Mouse (Mus musculus): ENCODE data around the gene Gm21987. TPM values are rescaled to one million over a fixed set of nuclear protein-coding genes. Genes with fewer than 3 reads are reported as not detected.
"Not testable (repeated sequence)": the region's sequence is repeated elsewhere in the genome, so short reads cannot be mapped to it uniquely, and the experiment has no call there.

The Gm21987 gene
- polyA plus RNA-seq, 1 experiment from 2014 or later: not detected

- no peak overlapping the region for H3K27ac ChIP-seq
- WGBS: 89% methylated on average over 11 of the region's 11 CpGs
- no peak overlapping the region for H3K4me3 ChIP-seq
Observed at GRCm38 (mm10) chr16:38326778-38327397, 20.0 kb upstream of the Gm21987 start.

DNA sequence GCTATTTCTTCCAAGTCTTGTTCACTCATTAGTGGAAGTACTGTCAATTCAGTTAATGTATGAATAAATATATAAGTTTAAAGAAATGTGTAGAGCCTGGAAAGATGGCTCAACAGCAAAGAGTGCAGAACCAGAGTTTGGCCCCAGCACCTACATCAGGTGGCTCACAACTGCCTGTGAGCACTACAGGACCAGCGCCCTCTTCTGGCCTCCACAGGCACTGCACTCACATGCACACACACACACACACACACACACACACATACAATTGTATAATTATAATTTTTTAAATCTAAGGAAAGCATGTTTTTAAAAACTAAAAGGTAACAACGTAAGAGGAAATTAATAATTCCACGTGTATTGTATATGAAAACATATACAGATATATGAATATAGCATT is 17.5 kb upstream of the Gm21987 start:
- H3K27ac ChIP-seq: no peak overlapping the region
- no peaks in the 10 kb centered on the region for H3K27me3 ChIP-seq (ENCODE audit: low read depth, poor library complexity, severe bottlenecking)
- no peak for DNase-seq (ENCODE audit: low spot score)
- no peaks in the 10 kb centered on the region for H3K36me3 ChIP-seq
- WGBS: 85% methylated on average over 3 of the region's 3 CpGs
- no peaks in the 10 kb centered on the region for H3K9me3 ChIP-seq (replicated peaks)
- no peak overlapping the region for H3K4me3 ChIP-seq
- no peaks in the 10 kb centered on the region for H3K4me1 ChIP-seq

More at GRCm38 (mm10) chr16:38326778-38327397, 20.0 kb upstream of the Gm21987 start:
- Histone ChIP-seq H3K4me1 (no peaks in the 10 kb centered on the region), H3K36me3 (no peaks in the 10 kb centered on the region), H3K9me3 (replicated peaks) (no peaks in the 10 kb centered on the region), H3K27me3 (ENCODE audit: low read depth, poor library complexity, severe bottlenecking) (no peaks in the 10 kb centered on the region)
- DNase-seq (ENCODE audit: low spot score): no peak

DNA sequence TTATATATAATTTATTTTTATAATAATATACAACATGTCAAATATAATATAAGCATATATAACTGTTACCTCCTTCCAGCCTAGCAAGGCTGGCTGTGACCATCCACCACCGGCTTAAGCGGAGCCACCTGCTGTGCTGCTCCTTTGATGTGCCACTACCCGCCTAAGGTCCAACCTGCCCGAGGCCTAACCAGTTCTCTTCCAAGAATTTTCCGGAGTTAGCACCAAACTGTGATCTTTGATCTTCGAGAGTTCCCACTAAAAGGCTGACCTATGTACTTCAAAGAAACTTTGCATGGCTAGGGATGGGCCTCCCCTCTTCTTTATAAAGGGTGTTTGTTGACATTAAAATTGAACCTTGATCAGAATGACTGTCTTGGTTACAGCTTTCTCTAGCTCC is 12.4 kb upstream of the Gm21987 start:
- no peak overlapping the region for H3K27ac ChIP-seq
- 26% methylated on average over 6 of the region's 6 CpGs for WGBS

DNA sequence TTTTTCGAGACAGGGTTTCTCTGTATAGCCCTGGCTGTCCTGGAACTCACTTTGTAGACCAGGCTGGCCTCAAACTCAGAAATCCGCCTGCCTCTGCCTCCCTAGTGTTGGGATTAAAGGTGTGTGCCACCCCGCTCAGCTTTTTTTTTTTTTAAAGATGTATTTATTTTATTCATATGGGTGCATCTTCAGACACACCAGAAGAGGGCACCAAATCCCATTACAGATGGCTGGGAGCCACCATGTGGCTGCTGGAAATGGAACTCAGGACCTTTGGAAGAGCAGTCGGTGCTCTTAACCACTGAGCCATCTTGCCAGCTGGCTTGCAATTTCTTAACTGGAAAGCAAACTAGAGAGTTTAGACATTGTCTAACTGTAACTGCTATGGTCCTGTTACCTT is 8.8 kb upstream of the Gm21987 start:
- H3K9me3 ChIP-seq (replicated peaks); DNase-seq (ENCODE audit: low spot score); H3K4me3 ChIP-seq; H3K4me1 ChIP-seq; H3K36me3 ChIP-seq; H3K27me3 ChIP-seq (ENCODE audit: low read depth, poor library complexity, severe bottlenecking); H3K27ac ChIP-seq: not testable (repeated sequence)
- WGBS: 89% methylated on average over 4 of the region's 4 CpGs

More for the DNA sequence above, 12.4 kb upstream of the Gm21987 start:
- DNase-seq (ENCODE audit: low spot score): no peak
- no peaks in the 10 kb centered on the region for H3K4me1 ChIP-seq
- no peaks in the 10 kb centered on the region for H3K27me3 ChIP-seq (ENCODE audit: low read depth, poor library complexity, severe bottlenecking)
- no peaks in the 10 kb centered on the region for H3K9me3 ChIP-seq (replicated peaks)
- H3K4me3 ChIP-seq: no peak overlapping the region
- H3K36me3 ChIP-seq: no peaks in the 10 kb centered on the region

GRCm38 (mm10) chr16:38341396-38342324 is 5.2 kb upstream of the Gm21987 start, which contains the start of gene Maats1:
Maats1 (minus strand) TSS chr16:38342143.
- peak; percentile 88 for DNase-seq (ENCODE audit: low spot score)
- Histone ChIP-seq H3K9me3 (replicated peaks) (no peaks in the 10 kb centered on the region), H3K4me1 (peaks cover 12% of the 10 kb centered on the region), H3K4me3 (peak within 1 kb of the TSS; percentile 50), H3K36me3 (no peaks in the 10 kb centered on the region), H3K27me3 (ENCODE audit: low read depth, poor library complexity, severe bottlenecking) (no peaks in the 10 kb centered on the region), H3K27ac (peak within 1 kb of the TSS; percentile 65)
- WGBS: 10% methylated on average over 30 of the region's 30 CpGs

- no peak overlapping the region for H3K27ac ChIP-seq
Observed at GRCm38 (mm10) chr16:38344941-38345725, 1.7 kb upstream of the Gm21987 start.

DNA sequence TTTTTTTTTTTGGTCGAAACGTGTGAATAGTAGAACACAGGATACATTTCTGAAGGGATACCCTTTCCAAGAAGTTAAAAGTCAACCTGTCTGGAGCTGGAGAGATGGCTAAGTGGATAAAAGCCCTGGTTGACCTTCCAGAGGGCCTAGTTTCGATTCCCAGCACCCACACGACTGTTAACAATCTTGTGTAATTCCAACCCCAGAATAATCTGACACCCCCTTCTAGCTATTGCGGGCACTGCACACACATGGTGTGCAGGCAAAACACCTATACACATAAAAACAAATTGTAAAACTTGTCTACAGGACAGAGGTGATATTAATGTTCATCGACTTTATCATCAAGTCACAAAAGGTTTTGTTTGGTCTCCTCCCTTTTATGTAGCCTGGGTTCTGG is 748 bp downstream of the Gm21987 start:
- Histone ChIP-seq H3K9me3 (replicated peaks) (no peaks in the 10 kb centered on the region), H3K4me3 (peak overlapping the region; percentile 93), H3K27ac (peak overlapping the region; percentile 92; the same call in 1 of the 2 replicates), H3K27me3 (ENCODE audit: low read depth, poor library complexity, severe bottlenecking) (no peaks in the 10 kb centered on the region), H3K4me1 (peaks cover 13% of the 10 kb centered on the region), H3K36me3 (peaks cover 33% of the 10 kb centered on the region)
- 67% methylated on average over 6 of the region's 6 CpGs for WGBS
- DNase-seq (ENCODE audit: low spot score): no peak

More at GRCm38 (mm10) chr16:38344941-38345725, 1.7 kb upstream of the Gm21987 start:
- Histone ChIP-seq H3K27me3 (ENCODE audit: low read depth, poor library complexity, severe bottlenecking) (no peaks in the 10 kb centered on the region), H3K4me1 (peaks cover 22% of the 10 kb centered on the region), H3K4me3 (no peak overlapping the region), H3K36me3 (peaks cover 10% of the 10 kb centered on the region), H3K9me3 (replicated peaks) (no peaks in the 10 kb centered on the region)
- WGBS: 81% methylated on average over 3 of the region's 3 CpGs
- DNase-seq (ENCODE audit: low spot score): no peak

DNA sequence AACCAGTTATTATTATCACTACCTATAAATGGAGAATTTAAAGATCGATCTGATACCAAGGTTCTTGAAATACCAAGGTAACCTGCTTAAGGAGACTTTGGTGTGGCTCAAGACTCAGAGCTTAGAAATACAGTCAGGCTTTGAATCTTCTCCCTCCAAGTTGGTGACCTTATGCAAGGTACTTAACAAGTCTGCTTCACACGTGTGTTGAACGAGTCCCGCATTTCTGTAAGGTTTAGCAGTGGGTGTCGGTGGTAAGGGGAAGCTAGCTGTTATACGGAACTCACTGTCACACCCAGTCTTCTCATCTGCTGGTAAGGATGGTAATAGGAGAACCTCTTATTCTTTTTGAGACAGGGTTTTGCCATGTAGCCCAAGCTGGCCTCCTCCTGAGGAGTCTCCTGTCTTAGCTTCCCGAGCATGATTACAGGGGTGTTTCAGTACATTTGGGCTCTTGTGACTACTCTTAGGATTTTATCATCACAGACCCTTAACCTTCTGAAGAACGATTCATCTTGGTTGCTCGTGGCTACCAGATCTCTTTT is 1.4 kb downstream of the Gm21987 start:
- DNase-seq (ENCODE audit: low spot score): no peak
- H3K27ac ChIP-seq: no peak overlapping the region
- no peaks in the 10 kb centered on the region for H3K27me3 ChIP-seq (ENCODE audit: low read depth, poor library complexity, severe bottlenecking)
- H3K36me3 ChIP-seq: peaks cover 33% of the 10 kb centered on the region
- peaks cover 13% of the 10 kb centered on the region for H3K4me1 ChIP-seq
- no peaks in the 10 kb centered on the region for H3K9me3 ChIP-seq (replicated peaks)
- no peak overlapping the region for H3K4me3 ChIP-seq
- WGBS: 92% methylated on average over 9 of the region's 9 CpGs

DNA sequence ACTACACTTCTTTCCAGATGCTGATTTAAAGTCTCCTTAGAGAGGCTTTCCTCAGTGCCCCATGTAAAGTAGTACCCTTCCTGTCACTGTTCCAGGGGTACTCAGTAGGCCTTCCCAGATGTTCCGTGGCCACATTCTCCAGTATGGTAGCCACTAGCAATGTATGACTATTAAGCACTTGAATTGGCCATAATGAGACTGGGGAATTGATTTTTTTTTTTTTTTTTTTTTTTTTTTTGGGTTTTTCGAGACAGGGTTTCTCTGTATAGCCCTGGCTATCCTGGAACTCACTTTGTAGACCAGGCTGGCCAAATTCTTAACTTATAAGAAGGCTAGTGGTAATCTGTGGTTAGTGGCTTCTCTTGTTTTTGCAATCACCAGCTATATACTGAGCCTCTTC is 3.0 kb downstream of the Gm21987 start:
- Histone ChIP-seq H3K36me3 (peaks cover 41% of the 10 kb centered on the region), H3K4me1 (peaks cover 13% of the 10 kb centered on the region), H3K27me3 (ENCODE audit: low read depth, poor library complexity, severe bottlenecking) (no peaks in the 10 kb centered on the region), H3K27ac (no peak overlapping the region), H3K9me3 (replicated peaks) (no peaks in the 10 kb centered on the region), H3K4me3 (no peak overlapping the region)
- 91% methylated on average over 2 of the region's 2 CpGs for WGBS
- no peak for DNase-seq (ENCODE audit: low spot score)

GRCm38 (mm10) chr16:38350361-38350855 is 3.6 kb downstream of the Gm21987 start:
- WGBS: 79% methylated on average over 7 of the region's 7 CpGs
- DNase-seq (ENCODE audit: low spot score): no peak
- Histone ChIP-seq H3K4me1 (peaks cover 13% of the 10 kb centered on the region), H3K4me3 (no peak overlapping the region), H3K27ac (no peak overlapping the region), H3K36me3 (peaks cover 41% of the 10 kb centered on the region), H3K9me3 (replicated peaks) (no peaks in the 10 kb centered on the region), H3K27me3 (ENCODE audit: low read depth, poor library complexity, severe bottlenecking) (no peaks in the 10 kb centered on the region)

GRCm38 (mm10) chr16:38350939-38351338 is 4.1 kb downstream of the Gm21987 start:
- H3K4me1 ChIP-seq: peaks cover 13% of the 10 kb centered on the region
- H3K36me3 ChIP-seq: peaks cover 41% of the 10 kb centered on the region
- H3K4me3 ChIP-seq: no peak overlapping the region
- no peaks in the 10 kb centered on the region for H3K27me3 ChIP-seq (ENCODE audit: low read depth, poor library complexity, severe bottlenecking)
- 77% methylated on average over 6 of the region's 6 CpGs for WGBS
- H3K9me3 ChIP-seq (replicated peaks): no peaks in the 10 kb centered on the region
- DNase-seq (ENCODE audit: low spot score): no peak
- H3K27ac ChIP-seq: no peak overlapping the region

DNA sequence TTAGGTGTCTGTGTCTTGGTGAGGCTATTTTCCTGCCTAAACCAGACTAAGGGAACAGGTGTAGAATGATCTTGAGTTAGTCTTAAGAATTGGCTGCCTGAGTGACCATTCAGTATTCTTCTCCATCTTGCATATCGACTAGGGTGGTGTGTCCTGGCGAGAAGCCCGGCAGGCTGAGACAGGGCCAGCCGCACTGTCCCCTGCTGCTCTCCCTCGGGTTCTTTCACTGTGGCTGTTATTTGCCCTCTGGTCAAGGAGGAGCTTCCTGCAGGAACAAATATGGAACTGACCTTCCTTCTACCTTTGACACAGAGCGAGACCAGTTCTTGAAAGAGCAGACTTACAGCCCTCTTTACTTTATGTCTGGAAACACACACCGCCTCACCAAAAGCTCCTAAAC is 5.2 kb downstream of the Gm21987 start:
- no peaks in the 10 kb centered on the region for H3K9me3 ChIP-seq (replicated peaks)
- no peaks in the 10 kb centered on the region for H3K27me3 ChIP-seq (ENCODE audit: low read depth, poor library complexity, severe bottlenecking)
- H3K4me3 ChIP-seq: no peak overlapping the region
- DNase-seq (ENCODE audit: low spot score): no peak
- H3K4me1 ChIP-seq: peaks cover 10% of the 10 kb centered on the region
- H3K27ac ChIP-seq: no peak overlapping the region
- WGBS: 91% methylated on average over 7 of the region's 7 CpGs
- peaks cover 41% of the 10 kb centered on the region for H3K36me3 ChIP-seq

Measured in limb, embryonic 10.5 days (tissue).